In the genomic region with DNA sequence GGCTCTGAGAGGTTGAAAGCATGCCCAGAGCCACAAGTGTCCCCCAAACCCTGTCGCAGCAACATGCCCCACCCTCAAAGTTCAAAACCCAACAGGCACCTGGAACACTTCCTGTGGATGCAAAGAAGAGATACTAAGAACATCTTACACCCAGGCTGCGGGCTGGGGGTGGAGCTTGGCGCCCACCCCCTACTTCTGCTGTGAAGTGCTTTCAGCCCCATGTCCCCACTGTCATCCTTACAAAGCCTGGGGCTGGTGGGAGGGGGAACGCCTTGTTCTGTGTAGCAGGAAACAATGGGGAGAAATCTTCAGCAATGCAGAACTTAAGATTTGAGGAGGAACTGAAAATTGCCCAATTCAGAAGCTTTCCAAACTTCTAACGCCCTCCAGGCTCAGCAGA, we compare ENCODE assay signal across 19 mouse cellular contexts. TPM values are rescaled to one million over a fixed set of nuclear protein-coding genes. Genes with fewer than 3 reads are reported as not detected.
DNase-seq lines count a peak whose midpoint lies in the region; ATAC-seq lines count a peak whose summit lies in the region.
"Had no signal": no experiment of that assay in that cellular context is flagged by ENCODE, and none has a peak within 500 bp of the region (broad histone marks: within the 10 kb centered on the region; RNA-seq: fewer than 3 reads in every experiment).

No protein-coding gene starts in this region.

- no peaks in the 10 kb centered on the region for H3K27me3 ChIP-seq in midbrain, embryonic 15.5 days (replicated peaks)

- H3K4me2 ChIP-seq in midbrain, embryonic 15.5 days = no peak overlapping the region
- H3K4me2 ChIP-seq: forebrain, embryonic 12.5 days; hindbrain, embryonic 14.5 days had no signal

- ATAC-seq in hematopoietic stem cell, adult 5-6 weeks (replicated peaks in 1 of 2; ENCODE audit: insufficient read depth in 1 of 2, low FRiP score in 2 of 2, low TSS enrichment in 1 of 2, low read depth in 1 of 2, poor library complexity in 2 of 2, severe bottlenecking in 2 of 2) = peak; percentile 13 to 40; a peak in 1 of 4 replicates
- no peak for ATAC-seq in erythroblast, adult 5-6 weeks (replicated peaks; ENCODE audit: low FRiP score, poor library complexity, severe bottlenecking)
- ATAC-seq in midbrain, embryonic 15.5 days (replicated peaks) = no peak
- ATAC-seq: intestine, postnatal 0 days; Patski had no signal

- peak; percentile 95 for DNase-seq in heart, adult 11 months
- no peak for DNase-seq in heart, postnatal 25 days (ENCODE audit: low spot score)
- peak; percentile 9 for DNase-seq in CD4-positive, CD25-positive, alpha-beta regulatory T cell, adult 2 months (ENCODE audit: low read depth, low spot score)
- peak; percentile 49 to 56 for DNase-seq in thymus, postnatal 10 days (ENCODE audit: low spot score in 2 of 2)
- no peak for DNase-seq in kidney, postnatal 14 days
- DNase-seq: cerebellum, adult 2 months; kidney, postnatal 4 days; retina, postnatal 1 day; spleen, adult 18-20 months had no signal

- H3K4me1 ChIP-seq in midbrain, embryonic 15.5 days = no peaks in the 10 kb centered on the region

- H3K9ac ChIP-seq in midbrain, embryonic 15.5 days = no peak overlapping the region
- H3K9ac ChIP-seq: forebrain, embryonic 12.5 days; hindbrain, embryonic 14.5 days; liver, embryonic 14.5 days had no signal

- H3K36me3 ChIP-seq in midbrain, embryonic 15.5 days (replicated peaks) = no peaks in the 10 kb centered on the region
- H3K36me3 ChIP-seq: forebrain, embryonic 12.5 days had no signal

- no peak overlapping the region for H3K4me3 ChIP-seq in midbrain, embryonic 15.5 days
- H3K4me3 ChIP-seq: forebrain, embryonic 12.5 days had no signal

- H3K9me3 ChIP-seq in midbrain, embryonic 15.5 days = no peaks in the 10 kb centered on the region
- H3K9me3 ChIP-seq: forebrain, embryonic 12.5 days had no signal

- intact Hi-C loops in heart, postnatal 25 days (cut with DNase I) = no loop called here

- WGBS in midbrain, embryonic 15.5 days = 45% methylated on average over 5 of the region's 5 CpGs

- no peak overlapping the region for H3K27ac ChIP-seq in midbrain, embryonic 15.5 days
- H3K27ac ChIP-seq: forebrain, embryonic 12.5 days; hindbrain, embryonic 14.5 days; liver, embryonic 14.5 days; macrophage; stomach, postnatal 0 days had no signal

RNA-seq across cellular contexts. Expression of a gene that starts 9.0 kb away (rescaled TPM):
- 100 to 1,000 TPM in 1 of 2 experiments, 10 to 100 TPM in 1; 79.0 to 107 TPM for total RNA-seq in heart, postnatal 25 days (2021)
- total RNA-seq in hematopoietic stem cell, adult 5-6 weeks (2017) = 1.9 and 5.0 TPM in 2 replicates
- total RNA-seq in erythroblast, adult 5-6 weeks (2015; ENCODE audit: low replicate concordance) = not detected in 2 replicates
- 0.60 TPM in 1 of 2 replicates, not detected in the other for total RNA-seq in erythroblast, adult 5-6 weeks (2017; ENCODE audit: low replicate concordance)
- polyA plus RNA-seq in midbrain, embryonic 15.5 days (2015; fragmentation: Nextera tagmentation; extraction: Ambion mirVana) = 8.9 and 10.2 TPM in 2 replicates

Comparison
In these comparisons a context has a peak if more than half of its experiments do, and no peak if none do; other contexts are left out.
1. DNase-seq: peak in heart, adult 11 months (single experiment), CD4-positive, CD25-positive, alpha-beta regulatory T cell, adult 2 months (single experiment) and thymus, postnatal 10 days (2 of 2); none in heart, postnatal 25 days (single experiment) and kidney, postnatal 14 days (single experiment).
2. ATAC-seq: peak in hematopoietic stem cell, adult 5-6 weeks (2 of 2); none in erythroblast, adult 5-6 weeks (single experiment) and midbrain, embryonic 15.5 days (single experiment).
3. RNA of a gene that starts 9.0 kb away (total RNA-seq): 79.0 to 107 TPM in heart, postnatal 25 days; 1.9 to 5.0 TPM in hematopoietic stem cell, adult 5-6 weeks and 0.60 TPM in erythroblast, adult 5-6 weeks; every median in the first group is over 10 times any median in the second.